Mouse (Mus musculus): ENCODE data around the gene Eif4a3.
A peak's percentile ranks its signal among the peaks of the same experiment; 100 is the strongest.
"Not testable (repeated sequence)": the region's sequence is repeated elsewhere in the genome, so short reads cannot be mapped to it uniquely, and the experiment has no call there.

Eif4a3 gene

DNA sequence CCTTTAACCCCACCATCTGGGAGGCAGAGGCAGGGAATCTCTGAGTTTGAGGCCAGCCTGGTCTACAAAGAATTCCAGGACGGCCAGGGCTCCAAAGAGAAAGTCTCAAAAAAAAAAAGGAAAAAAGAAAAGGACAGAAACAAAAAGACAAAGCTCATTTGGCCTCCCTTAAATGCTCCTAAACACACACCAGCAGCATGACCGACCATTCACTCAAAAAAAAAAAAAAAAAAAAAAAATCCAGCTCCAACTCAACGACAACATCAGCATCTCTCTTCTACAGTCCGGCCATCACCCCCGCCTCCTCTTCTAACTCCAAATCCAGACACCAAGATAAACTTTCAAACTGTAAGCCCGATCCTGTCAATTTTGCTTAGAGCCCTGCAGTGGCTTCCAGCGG, 972 bp downstream of the Eif4a3 start:
- no peak for DNase-seq (ENCODE audit: low read depth, low spot score)

DNA sequence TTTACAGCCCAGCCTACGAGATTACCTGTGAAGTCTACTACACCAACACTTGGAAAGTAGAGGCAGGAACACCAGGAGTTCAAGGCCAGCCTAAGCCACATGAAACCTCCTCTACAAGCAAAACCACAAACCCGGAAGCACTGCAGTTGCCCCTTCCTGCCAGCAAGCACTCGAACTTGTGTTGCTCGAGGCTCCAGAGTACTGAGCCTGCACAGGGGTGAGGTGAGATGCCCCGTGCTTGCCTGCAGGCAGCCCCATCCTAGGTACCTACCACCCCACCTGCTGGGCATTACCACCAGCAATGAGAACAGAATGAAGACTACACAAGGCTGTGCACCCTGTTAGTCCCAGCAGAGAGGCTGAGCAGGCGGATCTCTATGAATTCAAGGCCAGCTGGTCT, 1.9 kb downstream of the Eif4a3 start:
- no peak for DNase-seq (ENCODE audit: low read depth, low spot score)

GRCm38 (mm10) chr11:119292861-119293260, 7.0 kb downstream of the Eif4a3 start:
- not testable (repeated sequence) for DNase-seq (ENCODE audit: low read depth, low spot score)

DNA sequence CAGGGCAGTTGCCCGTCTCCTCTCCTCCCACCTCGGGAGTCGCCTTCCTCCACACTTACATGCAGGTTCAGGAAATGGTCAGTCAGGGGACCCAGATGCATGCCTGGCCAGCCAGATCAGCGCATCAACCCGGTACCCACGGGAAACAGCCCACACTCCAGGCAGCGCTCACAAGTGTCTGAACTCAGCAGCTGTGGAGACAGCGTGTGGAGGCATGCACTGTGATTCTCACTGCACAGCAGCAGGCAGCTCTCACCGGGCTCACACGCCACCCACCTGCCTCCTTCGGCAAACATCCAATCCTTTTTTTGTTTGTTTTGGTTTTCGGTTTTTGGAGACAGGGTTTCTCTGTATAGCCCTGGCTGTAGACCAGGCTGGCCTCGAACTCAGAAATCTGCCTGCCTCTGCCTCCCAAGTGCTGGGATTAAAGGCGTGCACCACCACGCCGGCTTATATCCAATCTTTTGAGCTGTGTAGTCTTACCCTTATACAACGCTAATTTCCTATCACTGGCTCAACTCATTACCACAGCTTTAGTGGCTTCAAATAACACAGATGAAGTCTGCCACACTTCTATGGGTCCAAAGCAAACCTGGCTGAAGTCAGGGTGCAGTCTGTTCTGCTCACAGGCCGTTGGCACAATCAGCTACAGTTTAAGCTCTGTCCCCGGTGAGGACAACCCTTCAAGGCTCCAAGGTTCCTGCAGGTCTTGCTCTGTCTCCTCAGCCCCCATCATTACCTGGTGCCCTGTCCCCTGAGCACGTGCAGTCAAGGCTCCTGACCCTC, 12.5 kb downstream of the Eif4a3 start:
- DNase-seq (ENCODE audit: low read depth, low spot score): no peak

DNA sequence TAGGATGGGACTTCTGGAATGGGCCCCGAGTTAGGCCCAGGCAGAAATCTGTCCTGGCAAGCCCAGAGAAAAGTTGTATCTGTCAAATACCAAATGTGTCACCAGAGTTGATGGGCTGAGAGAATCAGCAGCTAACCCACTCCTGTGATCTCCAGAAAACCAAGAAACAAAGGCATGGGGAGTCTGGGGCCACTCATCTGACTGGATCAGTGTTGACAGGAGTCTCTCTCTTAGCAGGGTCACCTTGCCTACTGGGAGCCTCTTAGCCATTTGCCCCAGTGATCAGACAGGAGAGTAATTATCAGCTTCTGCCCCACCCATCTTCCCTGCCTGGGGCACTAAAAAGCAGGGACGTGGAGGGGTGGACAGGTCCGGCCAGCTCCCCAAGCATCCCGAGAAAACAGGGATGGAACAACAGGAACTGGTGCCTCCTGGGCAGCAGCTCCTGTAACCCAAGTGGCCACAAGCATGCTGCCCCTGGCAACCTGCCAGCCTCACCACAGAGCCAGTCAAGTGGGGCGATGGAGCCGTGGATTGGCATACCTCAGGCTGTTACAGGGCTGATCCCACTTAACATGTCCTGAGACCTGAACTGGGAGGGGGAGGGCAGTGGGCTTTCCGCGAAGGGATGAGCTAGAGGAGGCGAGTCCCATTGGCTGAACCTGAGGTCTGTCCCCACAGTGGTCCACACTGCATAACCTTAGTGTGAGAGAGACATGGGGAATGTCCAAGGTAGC, 13.9 kb downstream of the Eif4a3 start:
- no peak for DNase-seq (ENCODE audit: low read depth, low spot score)

DNA sequence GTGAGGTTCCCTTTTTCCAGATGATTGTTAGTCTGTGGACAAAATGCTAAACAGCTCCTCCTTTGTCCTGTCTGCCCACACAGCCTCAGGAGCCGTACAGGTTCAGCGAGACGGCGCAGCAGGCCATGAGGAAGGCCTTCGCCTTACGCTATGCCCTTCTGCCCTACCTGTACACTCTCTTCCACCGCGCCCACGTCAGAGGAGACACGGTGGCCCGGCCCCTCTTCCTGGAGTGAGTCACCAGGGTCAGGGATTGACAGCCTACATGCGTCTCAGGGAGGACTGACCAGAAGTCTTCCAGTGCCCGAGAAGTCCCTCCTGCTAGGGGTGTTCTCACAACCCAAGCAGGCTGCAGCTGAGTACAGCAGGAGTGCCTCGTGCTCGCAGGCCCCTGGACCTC, 18.9 kb downstream of the Eif4a3 start:
- no peak for DNase-seq (ENCODE audit: low read depth, low spot score)

GRCm38 (mm10) chr11:119273186-119273930, 26.5 kb downstream of the Eif4a3 start:
- no peak for DNase-seq (ENCODE audit: low read depth, low spot score)

- DNase-seq (ENCODE audit: low read depth, low spot score): not testable (repeated sequence)
Observed at GRCm38 (mm10) chr11:119272492-119272891, 27.4 kb downstream of the Eif4a3 start.

DNA sequence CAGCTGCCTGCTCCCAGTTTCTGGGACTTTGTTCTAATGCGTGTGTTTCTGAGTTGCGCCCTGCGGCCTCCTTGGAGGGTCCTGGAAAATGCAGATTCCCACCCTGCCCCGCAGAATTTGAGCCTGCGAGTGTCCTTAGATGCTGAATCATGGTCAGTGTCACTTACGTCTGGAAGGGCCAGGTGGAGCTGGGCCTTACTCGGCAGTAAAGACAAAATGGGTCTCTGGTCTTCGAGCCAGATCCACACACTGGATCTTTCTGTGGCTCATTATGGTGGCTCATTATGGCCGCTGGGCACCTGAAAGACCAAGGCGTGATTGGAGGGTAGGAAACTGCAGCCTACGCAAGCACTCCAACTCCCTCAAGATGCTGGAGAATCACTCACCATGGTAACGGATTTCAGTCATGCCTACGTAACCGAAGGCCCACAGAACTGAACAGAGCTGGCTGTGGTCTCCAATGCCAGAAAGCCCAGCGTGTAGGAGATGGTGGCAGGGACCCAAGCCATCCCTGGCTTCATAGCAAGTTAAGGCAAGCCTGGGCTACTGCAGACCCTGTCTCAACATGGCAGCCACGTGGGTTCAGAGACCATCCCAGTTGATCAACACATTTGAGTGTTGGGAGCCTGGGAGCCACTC, 31.2 kb downstream of the Eif4a3 start:
- DNase-seq (ENCODE audit: low read depth, low spot score): no peak

DNA sequence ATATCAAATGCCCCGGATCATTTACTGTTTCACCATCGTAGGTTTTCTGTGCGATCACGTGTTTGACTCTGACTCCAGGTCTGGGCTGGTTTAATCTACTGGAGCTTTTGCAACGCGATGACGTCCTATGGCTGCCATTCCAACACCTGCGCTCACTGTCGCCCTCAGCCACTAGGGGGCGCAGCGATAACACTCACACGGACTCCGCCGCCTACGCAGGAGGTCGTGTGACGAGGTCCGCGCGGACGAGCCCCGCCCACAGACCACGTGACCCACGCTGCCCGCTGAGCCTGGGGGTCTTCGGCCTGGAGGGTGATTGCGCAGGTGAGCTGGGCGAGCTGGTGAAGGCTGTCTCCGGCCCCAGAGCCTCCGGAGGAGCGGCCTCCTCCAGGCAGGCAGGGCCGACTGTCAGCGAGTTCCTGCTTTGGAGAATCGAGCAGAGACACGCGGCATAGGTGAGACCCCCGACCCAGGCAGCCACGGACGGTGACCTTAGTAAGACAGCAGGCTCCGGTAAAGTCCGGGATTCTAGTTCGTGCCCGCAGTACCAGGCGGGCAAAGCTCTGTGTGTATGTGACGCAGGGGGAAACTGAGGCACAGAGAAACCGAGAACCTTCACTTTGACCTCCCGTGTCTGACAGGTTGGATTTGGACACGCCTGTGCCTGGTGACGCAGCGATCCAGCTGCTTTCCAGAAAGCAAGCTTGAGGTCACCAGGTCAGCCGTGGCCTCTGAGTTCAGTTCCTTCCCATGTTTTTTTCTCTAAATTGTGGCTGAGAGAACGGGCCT, 31.9 kb downstream of the Eif4a3 start, which contains the start of gene Gaa:
TSS of gene Gaa (plus strand) at position 120 of the 789 bp plus-strand sequence.
- DNase-seq (ENCODE audit: low read depth, low spot score): peak; percentile 88

DNA sequence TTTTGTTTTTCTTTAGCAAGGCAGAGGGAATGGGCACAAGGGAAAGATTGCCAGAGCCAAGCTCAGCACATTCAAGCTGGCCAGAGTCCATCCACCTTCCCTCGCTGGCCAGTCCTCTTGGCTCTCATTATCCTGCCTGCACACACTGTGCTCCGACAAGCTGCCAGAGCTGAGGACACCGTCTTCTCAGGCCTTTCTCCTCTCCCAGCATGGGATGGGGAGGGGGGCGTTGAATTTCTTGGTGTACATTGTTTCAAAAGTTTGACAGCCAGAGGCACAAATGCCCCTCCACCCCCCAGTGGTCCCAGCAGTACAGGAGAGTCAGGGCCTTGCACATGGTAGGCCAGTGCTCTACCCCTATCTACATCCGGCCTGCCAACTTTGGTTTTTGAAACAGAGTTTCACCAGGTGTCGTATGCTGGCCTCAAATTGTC, 32.6 kb downstream of the Eif4a3 start:
- no peak for DNase-seq (ENCODE audit: low read depth, low spot score)

DNA sequence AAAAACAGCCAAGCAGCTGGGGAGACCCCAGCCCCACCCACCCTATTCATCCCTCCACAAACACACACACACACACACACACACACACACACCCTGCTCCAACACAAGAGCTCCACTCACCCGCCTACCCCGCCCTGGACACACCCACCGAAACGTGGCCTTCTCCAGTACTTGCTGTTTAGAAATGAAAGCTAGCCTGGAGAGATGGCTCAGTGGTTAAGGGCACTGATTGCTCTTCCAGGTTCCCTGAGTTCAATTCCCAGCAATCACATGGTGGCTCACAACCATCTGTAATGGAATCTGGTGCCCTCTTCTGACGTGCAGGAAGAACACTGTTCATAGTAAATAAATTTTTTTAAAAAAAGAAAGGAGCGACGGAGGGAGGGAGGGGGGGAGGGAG, 34.1 kb downstream of the Eif4a3 start:
- no peak for DNase-seq (ENCODE audit: low read depth, low spot score)

- DNase-seq (ENCODE audit: low read depth, low spot score): no peak
Observed at GRCm38 (mm10) chr11:119264413-119264812, 35.5 kb downstream of the Eif4a3 start.

GRCm38 (mm10) chr11:119259977-119260376, 39.9 kb downstream of the Eif4a3 start:
- DNase-seq (ENCODE audit: low read depth, low spot score): no peak

DNA sequence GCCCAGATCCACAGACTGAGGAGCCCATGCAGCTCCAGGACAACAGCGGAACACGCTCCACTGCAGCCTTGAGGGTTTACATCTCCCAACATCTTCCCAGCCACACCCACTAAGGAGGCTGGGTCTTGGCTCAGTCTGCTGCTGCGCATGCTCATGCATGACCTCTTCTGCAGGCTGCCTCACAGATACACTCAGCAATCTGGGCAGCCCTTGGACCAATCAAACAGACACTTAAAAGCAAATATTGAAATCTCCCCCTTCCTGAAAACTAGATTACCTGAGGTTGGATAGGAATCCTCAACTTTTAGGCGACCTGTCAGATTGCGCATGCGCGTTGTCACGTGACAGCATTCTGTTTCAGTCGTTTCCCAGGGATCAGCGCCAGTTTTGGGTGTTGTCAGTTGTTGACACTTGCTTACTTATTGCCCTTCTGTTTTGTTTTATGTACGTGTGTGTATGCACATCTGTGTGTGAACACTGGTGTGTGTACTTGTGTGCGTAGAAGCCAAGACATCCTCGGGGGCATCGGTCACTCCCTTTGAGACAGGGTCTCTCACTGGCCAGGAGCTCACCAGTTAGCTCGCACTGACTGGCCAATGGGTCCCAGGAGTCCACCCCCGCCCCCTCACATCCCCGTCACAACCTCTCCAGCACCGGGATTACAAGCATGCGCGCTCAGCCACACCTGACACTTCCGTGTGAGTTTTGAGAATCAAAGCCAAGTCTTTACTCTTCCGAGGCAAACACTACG, 41.1 kb downstream of the Eif4a3 start:
- DNase-seq (ENCODE audit: low read depth, low spot score): peak; percentile 52

DNA sequence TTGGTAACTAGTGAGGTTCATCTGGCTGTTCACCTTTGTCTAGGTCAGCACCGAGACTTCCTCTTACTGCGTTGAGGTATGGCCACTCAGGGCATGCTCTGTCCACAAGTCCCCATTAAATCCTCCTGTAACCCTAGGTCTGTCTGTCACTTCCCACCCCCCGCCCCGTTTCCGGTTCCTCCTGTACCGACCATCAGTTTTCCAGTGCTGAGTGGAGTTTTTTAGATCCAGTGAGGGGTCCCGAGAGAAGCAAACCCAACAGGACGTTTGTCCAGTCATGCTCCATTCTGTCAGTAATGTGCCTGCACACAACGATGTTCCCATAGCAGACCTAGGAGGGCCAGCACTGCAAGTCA, 41.7 kb downstream of the Eif4a3 start:
- DNase-seq (ENCODE audit: low read depth, low spot score): no peak

GRCm38 (mm10) chr11:119256557-119256956, 43.3 kb downstream of the Eif4a3 start:
- DNase-seq (ENCODE audit: low read depth, low spot score): not testable (repeated sequence)

DNA sequence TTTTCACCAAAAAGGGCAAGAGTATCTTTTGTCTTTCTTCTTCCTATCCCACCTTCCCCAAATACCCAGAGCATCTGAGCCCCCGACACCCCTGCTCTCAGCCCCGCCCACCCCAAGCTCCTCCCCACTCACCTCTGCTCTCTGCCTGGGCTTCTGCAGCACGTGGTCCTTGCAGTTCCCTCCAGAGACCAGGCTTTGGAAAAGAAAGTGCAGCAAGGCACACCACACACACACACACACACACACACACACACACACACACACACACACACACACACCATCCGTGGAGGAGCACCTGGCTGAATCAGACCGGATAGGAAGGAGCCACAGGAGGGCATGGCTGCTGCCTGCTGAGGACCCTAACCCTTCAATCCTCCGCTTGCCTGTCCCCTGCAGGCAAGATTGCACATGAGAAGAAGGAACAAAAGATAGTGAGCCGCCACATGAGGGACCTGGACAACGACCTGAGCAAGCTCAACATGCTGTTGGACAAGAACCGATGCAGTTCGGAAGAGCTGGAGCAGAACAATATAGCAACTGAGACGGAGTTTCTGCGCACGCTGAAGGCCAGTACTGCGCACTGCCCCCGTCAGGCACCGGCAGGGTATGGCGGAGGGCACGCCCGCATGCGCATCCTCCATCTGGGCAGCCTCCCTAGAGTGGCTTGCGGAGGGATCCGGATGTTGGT, 46.9 kb downstream of the Eif4a3 start:
- DNase-seq (ENCODE audit: low read depth, low spot score): no peak

DNA sequence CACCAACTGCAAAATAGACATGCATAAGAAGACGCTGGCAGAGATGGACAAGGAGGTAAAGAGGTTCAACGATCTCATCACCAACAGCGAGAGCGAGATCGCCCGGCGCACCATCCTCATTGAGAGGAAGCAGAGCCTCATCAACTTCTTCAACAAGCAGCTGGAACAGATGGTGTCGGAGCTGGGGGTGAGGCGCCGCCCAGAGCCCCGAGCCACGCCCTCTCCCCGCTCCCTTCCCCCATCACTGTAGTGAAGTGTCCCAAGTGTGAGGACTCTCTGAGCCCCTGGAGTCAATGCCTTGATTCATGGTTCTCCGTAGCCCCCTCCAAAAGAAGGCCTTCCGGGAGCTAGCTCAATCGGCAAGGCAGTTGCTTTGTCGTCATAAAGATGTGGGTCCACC, 48.9 kb downstream of the Eif4a3 start:
- no peak for DNase-seq (ENCODE audit: low read depth, low spot score)

DNA sequence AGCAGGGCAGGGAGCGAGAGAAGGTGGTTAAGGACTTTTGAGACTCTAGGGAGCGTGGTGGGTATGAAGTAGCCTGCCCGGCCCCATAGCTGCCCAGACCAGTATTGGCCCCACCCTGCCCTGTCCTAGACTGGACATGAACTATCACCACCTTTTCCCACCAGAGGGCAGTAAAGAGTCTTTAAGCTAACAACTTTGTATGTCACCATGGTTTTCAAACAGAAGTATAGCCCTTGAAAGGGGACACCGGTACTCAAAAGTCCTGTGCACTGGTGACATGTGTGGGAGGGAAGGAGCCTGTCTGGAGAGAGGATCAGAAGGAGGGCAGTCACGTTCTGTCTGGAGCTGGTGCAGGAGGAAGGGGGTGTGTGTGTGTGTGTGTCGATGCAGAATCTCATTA, 50.9 kb downstream of the Eif4a3 start:
- peak; percentile 43 for DNase-seq (ENCODE audit: low read depth, low spot score)
